Mouse (Mus musculus): Measurements from ENCODE around the gene Hebp1. TPM values are rescaled to one million over a fixed set of nuclear protein-coding genes. Genes with fewer than 3 reads are reported as not detected.
A peak's percentile ranks its signal among the peaks of the same experiment; 100 is the strongest.

The Hebp1 gene
- polyA plus RNA-seq, 1 experiment from 2014 or later: 9.6 TPM

DNA sequence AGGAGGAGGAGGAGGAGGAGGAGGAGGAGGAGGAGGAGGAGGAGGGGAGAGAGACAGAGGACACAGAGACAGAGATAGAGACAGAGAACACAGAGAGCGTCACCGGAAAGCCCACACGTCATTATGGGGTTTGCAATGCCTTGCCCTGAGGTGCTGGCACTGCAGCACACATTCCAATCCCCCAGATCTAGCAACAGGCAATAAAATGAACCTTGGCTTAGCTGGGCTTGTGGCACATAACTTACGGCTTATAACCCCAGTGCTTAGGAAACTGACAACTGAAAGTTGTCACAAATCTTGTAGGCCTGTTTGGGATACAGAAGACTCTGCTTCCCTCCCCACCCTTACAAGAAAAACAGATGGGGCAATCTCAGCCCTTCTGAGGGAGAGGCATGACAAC, 107.2 kb downstream of the Hebp1 start:
- Histone ChIP-seq H3K4me1 (ENCODE audit: control insufficient read depth, insufficient read depth, low read length) (no peaks in the 10 kb centered on the region), H3K27me3 (ENCODE audit: control insufficient read depth, insufficient read depth, low read length) (no peaks in the 10 kb centered on the region), H3K27ac (ENCODE audit: low read length) (no peak overlapping the region), H3K36me3 (ENCODE audit: control insufficient read depth, insufficient read depth, low read length) (no peaks in the 10 kb centered on the region), H3K4me2 (replicated peaks; ENCODE audit: low read depth, low read length) (no peak overlapping the region), H3K9me3 (ENCODE audit: control insufficient read depth, low read depth, low read length) (no peaks in the 10 kb centered on the region), H3K9ac (replicated peaks; ENCODE audit: low read depth, low read length) (no peak overlapping the region), H3K4me3 (ENCODE audit: low read depth, low read length) (no peak overlapping the region)
- ATAC-seq (ENCODE audit: insufficient number of reproducible peaks, insufficient read depth, low FRiP score, low read depth): no peak
- 82% methylated on average over 4 of the region's 4 CpGs for WGBS

DNA sequence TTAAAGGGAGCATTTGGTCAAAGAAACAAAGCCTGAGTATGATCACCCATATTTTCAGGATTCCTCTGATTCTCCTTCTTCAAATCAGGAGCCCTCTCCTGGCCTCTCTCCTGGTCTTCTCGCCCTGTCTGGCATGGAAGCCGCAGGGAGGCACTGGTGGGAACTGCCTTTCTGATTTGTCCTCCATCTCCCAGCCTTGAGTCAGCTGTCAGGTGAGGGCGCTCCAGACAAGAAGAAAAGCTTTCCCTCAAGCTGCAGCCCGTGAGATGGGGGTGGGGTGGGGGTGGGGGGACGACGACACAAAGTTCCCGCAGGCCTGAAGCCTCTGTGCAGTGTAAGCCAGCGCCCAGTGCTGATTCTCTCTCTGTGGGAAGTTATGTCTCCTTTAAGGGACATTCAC, 108.0 kb downstream of the Hebp1 start:
- Histone ChIP-seq H3K4me3 (ENCODE audit: low read depth, low read length) (no peak overlapping the region), H3K9me3 (ENCODE audit: control insufficient read depth, low read depth, low read length) (no peaks in the 10 kb centered on the region), H3K27me3 (ENCODE audit: control insufficient read depth, insufficient read depth, low read length) (no peaks in the 10 kb centered on the region), H3K36me3 (ENCODE audit: control insufficient read depth, insufficient read depth, low read length) (no peaks in the 10 kb centered on the region), H3K4me1 (ENCODE audit: control insufficient read depth, insufficient read depth, low read length) (no peaks in the 10 kb centered on the region), H3K4me2 (replicated peaks; ENCODE audit: low read depth, low read length) (no peak overlapping the region), H3K27ac (ENCODE audit: low read length) (no peak overlapping the region), H3K9ac (replicated peaks; ENCODE audit: low read depth, low read length) (no peak overlapping the region)
- 26% methylated on average over 8 of the region's 8 CpGs for WGBS
- ATAC-seq (ENCODE audit: insufficient number of reproducible peaks, insufficient read depth, low FRiP score, low read depth): no peak

DNA sequence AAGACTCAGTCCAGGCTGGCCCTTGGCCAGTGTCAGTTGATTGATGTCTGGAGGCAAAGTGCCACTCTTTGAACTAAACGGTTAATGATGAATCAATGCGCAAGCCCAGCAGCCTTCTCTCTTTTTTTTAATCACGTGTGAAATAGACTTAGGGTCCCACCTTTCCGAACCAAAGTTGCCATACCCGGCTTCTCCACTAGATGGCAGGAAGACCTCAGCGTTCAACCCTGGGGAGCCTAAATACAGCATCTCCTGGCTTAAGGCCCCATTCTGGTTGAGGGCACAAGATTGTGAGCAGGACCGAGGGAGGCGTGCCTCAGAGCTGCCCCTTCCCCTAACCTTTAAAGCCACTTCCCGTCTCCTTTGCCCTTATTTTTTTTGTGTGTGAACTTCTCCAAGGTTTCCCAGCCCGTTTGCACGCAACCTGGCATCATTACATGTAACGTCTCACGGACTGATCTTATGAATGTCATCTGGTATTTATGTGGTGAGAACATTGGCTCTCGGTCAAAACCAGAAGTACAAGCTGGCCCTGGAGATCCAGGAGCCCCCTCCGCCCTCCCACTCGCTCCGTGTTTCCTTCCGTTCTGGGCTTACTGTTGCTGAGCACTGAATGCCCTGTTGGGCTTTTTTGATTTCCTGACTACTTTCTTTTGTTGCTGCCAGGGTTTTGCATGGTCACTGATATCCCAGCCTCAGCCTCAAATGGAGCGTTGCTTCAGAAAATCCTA, 109.9 kb downstream of the Hebp1 start:
- WGBS: 28% methylated on average over 19 of the region's 19 CpGs
- no peak overlapping the region for H3K27ac ChIP-seq (ENCODE audit: low read length)

More for the DNA sequence above, 109.9 kb downstream of the Hebp1 start:
- H3K4me3 ChIP-seq (ENCODE audit: low read depth, low read length): no peak overlapping the region
- H3K9ac ChIP-seq (replicated peaks; ENCODE audit: low read depth, low read length): no peak overlapping the region
- no peaks in the 10 kb centered on the region for H3K27me3 ChIP-seq (ENCODE audit: control insufficient read depth, insufficient read depth, low read length)
- peak; percentile 54; the same call in 1 of the 2 replicates for ATAC-seq (ENCODE audit: insufficient number of reproducible peaks, insufficient read depth, low FRiP score, low read depth)
- no peaks in the 10 kb centered on the region for H3K9me3 ChIP-seq (ENCODE audit: control insufficient read depth, low read depth, low read length)
- no peaks in the 10 kb centered on the region for H3K36me3 ChIP-seq (ENCODE audit: control insufficient read depth, insufficient read depth, low read length)
- H3K4me1 ChIP-seq (ENCODE audit: control insufficient read depth, insufficient read depth, low read length): no peaks in the 10 kb centered on the region
- peak overlapping the region; percentile 25; the same call in 1 of the 2 replicates for H3K4me2 ChIP-seq (replicated peaks; ENCODE audit: low read depth, low read length)

Other genes starting within 250 kb of the Hebp1 start
- 3.5 and 4.0 TPM in 2 replicates for gene Apold1, start 216.3 kb downstream of the Hebp1 start, polyA plus RNA-seq (2014; fragmentation: Nextera tagmentation; extraction: Ambion mirVana)
- 107 and 111 TPM in 2 replicates for gene Ddx47, start 186.4 kb downstream of the Hebp1 start, polyA plus RNA-seq (2014; fragmentation: Nextera tagmentation; extraction: Ambion mirVana)
- 15.2 and 17.0 TPM in 2 replicates for gene Gprc5a, start 132.4 kb downstream of the Hebp1 start, polyA plus RNA-seq (2014; fragmentation: Nextera tagmentation; extraction: Ambion mirVana)
- gene Gprc5d, start 79.7 kb downstream of the Hebp1 start, polyA plus RNA-seq (2014; fragmentation: Nextera tagmentation; extraction: Ambion mirVana): not detected in 2 replicates
- gene Fam234b, start within 50 bp of the Hebp1 start, polyA plus RNA-seq (2014; fragmentation: Nextera tagmentation; extraction: Ambion mirVana): 26.2 and 28.8 TPM in 2 replicates
- 0.65 and 0.95 TPM in 2 replicates for gene Gsg1, start 56.3 kb upstream of the Hebp1 start, polyA plus RNA-seq (2014; fragmentation: Nextera tagmentation; extraction: Ambion mirVana)
- not detected in 2 replicates for gene Pbp2, start 112.4 kb upstream of the Hebp1 start, polyA plus RNA-seq (2014; fragmentation: Nextera tagmentation; extraction: Ambion mirVana)
- gene Emp1, start 164.5 kb upstream of the Hebp1 start, polyA plus RNA-seq (2014; fragmentation: Nextera tagmentation; extraction: Ambion mirVana): 28.8 and 32.1 TPM in 2 replicates